Mouse (Mus musculus) retina, adult 2 months (tissue): Measurements from ENCODE around the gene Pfn5.
"Not testable (repeated sequence)": the region's sequence is repeated elsewhere in the genome, so short reads cannot be mapped to it uniquely, and the experiment has no call there.

Source experiments
- DNase-seq: peaks from one replicate; pipeline ENCODE4 v3.0.0-alpha.2; 2012; ENCODE audit warnings: low read depth, low spot score

The Pfn5 gene

DNA sequence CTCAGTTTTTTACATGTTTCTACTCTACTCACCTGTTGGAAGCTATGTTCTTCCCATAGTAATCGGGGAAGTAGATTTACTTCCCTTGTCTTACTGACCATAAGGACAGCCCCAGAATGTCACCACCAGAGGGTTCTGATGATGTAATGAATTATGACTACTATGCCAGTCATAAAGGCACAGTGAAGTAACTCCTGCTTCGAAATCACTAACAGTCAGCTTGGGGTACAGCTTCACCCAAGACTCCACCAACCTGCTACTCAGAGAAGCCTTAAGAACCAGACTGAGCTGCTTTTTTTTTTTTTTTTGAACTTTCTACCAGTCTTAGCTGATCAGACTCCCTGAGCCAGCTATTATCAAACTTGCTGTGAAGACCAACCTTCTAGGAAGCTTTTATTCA, at the start of gene Pfn5, which contains the start of gene Asb12:
Pfn5 (plus strand) TSS at position 218 of the 400 bp plus-strand sequence.
Asb12 (minus strand) TSS at position 101 of the 400 bp plus-strand sequence.
- DNase-seq, result no peak

DNA sequence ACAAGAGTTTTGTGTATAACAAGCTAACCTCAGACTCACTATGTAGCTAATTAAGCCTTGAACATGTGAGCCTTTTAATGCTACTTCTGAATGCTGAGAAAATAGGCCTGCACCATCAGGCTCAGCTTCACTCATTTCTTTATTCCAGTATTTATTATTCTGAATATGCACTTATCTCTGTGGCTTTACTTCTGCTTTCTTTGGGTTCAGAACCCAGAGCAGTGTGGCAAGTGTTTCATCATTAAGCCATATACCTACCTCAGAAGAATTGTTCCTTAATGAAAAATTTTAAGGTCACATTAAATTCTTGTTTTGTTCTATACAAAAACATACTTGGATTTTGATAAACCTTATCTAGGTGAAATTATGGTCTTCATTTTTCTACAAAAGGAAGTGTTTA, 34.0 kb upstream of the Pfn5 start:
- no peak for DNase-seq

DNA sequence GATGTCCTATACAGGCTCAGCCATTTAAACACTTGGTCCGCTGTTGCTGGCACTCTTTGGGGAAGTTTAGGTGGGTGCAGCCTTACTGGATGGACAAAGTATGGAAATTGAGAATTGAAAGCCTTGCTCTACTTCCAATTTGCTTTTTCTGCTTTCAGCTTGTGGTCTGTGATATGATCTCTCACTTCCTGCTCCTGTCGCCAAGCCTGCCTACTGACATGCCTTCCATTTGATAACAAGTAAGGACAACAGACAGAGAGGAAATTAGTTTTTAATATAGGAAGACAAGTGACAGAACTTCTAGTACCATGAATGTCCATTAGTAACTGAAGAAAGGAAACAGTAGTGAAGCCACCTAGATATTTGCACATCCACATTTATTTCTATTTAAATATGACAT, 32.7 kb upstream of the Pfn5 start:
- DNase-seq, result no peak

GRCm38 (mm10) chrX:95535493-95535892, 22.4 kb upstream of the Pfn5 start:
- not testable (repeated sequence) for DNase-seq

DNA sequence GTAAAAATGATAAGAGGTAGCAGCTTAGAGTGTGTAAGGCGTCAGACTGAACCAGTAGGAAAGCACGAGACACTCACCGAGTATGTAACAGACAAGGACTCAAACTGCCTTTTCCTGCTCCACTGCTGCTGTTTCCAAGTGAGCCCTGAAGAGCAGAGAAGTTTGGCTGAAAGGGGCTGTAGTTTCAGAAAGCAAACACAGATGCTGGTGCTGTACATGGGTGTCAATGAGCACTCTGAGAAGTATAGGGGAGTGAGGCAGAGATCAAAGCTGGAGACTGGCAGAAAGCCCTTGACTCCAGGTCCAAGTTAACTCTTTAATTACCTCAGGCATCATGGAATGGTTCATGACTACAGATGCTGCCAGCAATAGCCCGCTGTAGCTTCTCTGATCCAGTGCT, 3.6 kb upstream of the Pfn5 start:
- DNase-seq, result no peak

- DNase-seq, result no peak
These were observed 42.7 kb downstream of the Pfn5 start for GRCm38 (mm10) chrX:95600609-95601008.
